Mouse (Mus musculus): ENCODE data around the gene Btnl2.

GRCm38 (mm10) chr17:34354940-34355339 is 318 bp downstream of the Btnl2 start:
- TF ChIP-seq MAFK (IDR thresholded peaks at IDR 0.05; ENCODE audit: insufficient read depth, low read depth, low read length) (no peak), ZNF384 (IDR thresholded peaks at IDR 0.05; ENCODE audit: low read depth, low read length) (no peak)
